In the genomic region with DNA sequence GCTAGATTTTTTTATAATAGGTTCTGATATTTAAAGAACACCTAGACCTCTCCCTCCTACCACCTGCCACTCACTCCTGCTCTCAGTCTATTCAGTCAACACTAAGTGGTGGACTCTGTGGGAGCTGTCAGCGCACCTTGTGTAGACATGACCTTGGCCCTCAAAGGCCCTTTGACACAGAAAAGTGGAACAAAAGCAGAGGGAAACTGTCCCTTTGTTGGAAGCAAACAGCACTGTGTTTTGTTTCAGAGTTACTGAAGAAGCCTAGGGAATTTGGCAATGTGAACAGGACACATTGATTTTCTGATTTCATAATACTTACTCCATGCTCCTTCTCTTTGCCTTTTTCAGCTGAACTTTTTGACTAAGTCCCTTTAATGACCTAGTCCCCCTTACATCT, we compare ENCODE assay signal across 24 mouse cellular contexts.
"Had no signal": no experiment of that assay in that cellular context is flagged by ENCODE, and none has a peak within 500 bp of the region (broad histone marks: within the 10 kb centered on the region; RNA-seq: fewer than 3 reads in every experiment).

No protein-coding gene starts in this region.

- H3K9ac ChIP-seq: heart, embryonic 12.5 days; hindbrain, embryonic 12.5 days; hindbrain, embryonic 14.5 days; intestine, embryonic 15.5 days; limb, embryonic 13.5 days; limb, embryonic 15.5 days had no signal

- H3K4me2 ChIP-seq: heart, embryonic 12.5 days; hindbrain, embryonic 12.5 days; hindbrain, embryonic 14.5 days; intestine, embryonic 15.5 days; limb, embryonic 13.5 days; limb, embryonic 15.5 days had no signal

- H3K4me3 ChIP-seq: gastrocnemius, adult 2 months; heart, embryonic 10.5 days; heart, embryonic 12.5 days; hindbrain, embryonic 10.5 days; hindbrain, embryonic 12.5 days; intestine, embryonic 15.5 days; layer of hippocampus, adult 2 months; limb, embryonic 13.5 days; limb, embryonic 15.5 days had no signal

- ATAC-seq: hindbrain, embryonic 16.5 days; inflammation-experienced regulatory T-cells, adult 6 months; intestine, embryonic 15.5 days; intestine, postnatal 0 days had no signal

- H3K36me3 ChIP-seq: heart, embryonic 10.5 days; heart, embryonic 12.5 days; hindbrain, embryonic 10.5 days; hindbrain, embryonic 12.5 days; intestine, embryonic 15.5 days; limb, embryonic 13.5 days; limb, embryonic 15.5 days had no signal

- H3K27me3 ChIP-seq: heart, embryonic 12.5 days; hindbrain, embryonic 12.5 days; intestine, embryonic 15.5 days; limb, embryonic 13.5 days; limb, embryonic 15.5 days had no signal

- H3K9me3 ChIP-seq: heart, embryonic 10.5 days; heart, embryonic 12.5 days; hindbrain, embryonic 10.5 days; hindbrain, embryonic 12.5 days; intestine, embryonic 15.5 days; limb, embryonic 13.5 days; limb, embryonic 15.5 days had no signal

- DNase-seq: gastrocnemius, adult 2 months; gastrocnemius, postnatal 10 days; gastrocnemius, postnatal 25 days; heart, adult 18-20 months; heart, postnatal 10 days; heart, postnatal 4 days; kidney, adult 18-20 months; kidney, adult 8-10 months; kidney, postnatal 10 days; kidney, postnatal 25 days; kidney, postnatal 4 days; left cerebral cortex, postnatal 4 days had no signal

- H3K4me1 ChIP-seq: heart, embryonic 10.5 days; heart, embryonic 12.5 days; hindbrain, embryonic 12.5 days; intestine, embryonic 15.5 days; limb, embryonic 13.5 days; limb, embryonic 15.5 days had no signal

- H3K27ac ChIP-seq: gastrocnemius, adult 2 months; heart, embryonic 10.5 days; hindbrain, embryonic 10.5 days; hindbrain, embryonic 12.5 days; hindbrain, embryonic 14.5 days; intestine, embryonic 15.5 days; layer of hippocampus, adult 2 months; limb, embryonic 13.5 days; limb, embryonic 15.5 days had no signal
